Mouse (Mus musculus): ENCODE data around the gene Grb2. TPM values are rescaled to one million over a fixed set of nuclear protein-coding genes. Genes with fewer than 3 reads are reported as not detected.
A peak's percentile ranks its signal among the peaks of the same experiment; 100 is the strongest.

Grb2 gene
- polyA plus RNA-seq, 1 experiment from 2014 or later: 62.8 TPM

DNA sequence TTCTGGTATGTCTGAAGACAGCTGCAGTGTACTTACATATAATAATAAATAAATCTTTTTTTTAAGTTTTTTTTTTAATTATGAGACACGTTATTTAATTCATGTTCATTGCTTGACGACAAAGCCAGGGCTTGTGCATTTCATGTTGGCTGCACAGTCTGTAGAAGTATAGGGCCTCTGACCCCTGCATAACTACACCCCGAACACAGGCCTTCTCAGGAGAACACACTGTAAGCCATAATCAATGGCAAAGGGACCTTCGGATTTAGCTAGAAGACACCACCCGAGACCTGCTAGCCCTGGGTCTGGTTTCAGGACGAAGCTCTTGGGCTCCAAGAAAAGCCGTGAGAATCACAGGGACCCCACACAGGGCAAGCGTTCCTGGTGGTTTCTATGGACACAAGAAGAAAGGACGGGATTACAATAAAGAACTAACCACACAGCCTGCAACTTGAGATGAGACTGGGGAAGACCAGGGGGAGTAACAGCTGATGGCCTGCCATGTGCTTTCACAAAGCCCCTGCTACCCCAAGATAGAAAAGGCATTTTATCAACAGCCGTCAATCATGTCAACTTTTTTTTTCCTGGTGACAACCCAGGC, 29.3 kb upstream of the Grb2 start:
- no peak overlapping the region for H3K4me3 ChIP-seq (ENCODE audit: low read depth, low read length)
- no peak for DNase-seq (ENCODE audit: low spot score)
- H3K27ac ChIP-seq (ENCODE audit: low read length): no peak overlapping the region
- no peak overlapping the region for H3K9ac ChIP-seq (replicated peaks; ENCODE audit: low read depth)
- ATAC-seq: no peak
- WGBS: 73% methylated on average over 10 of the region's 10 CpGs
- no peaks in the 10 kb centered on the region for H3K9me3 ChIP-seq (ENCODE audit: low read length)
- no peaks in the 10 kb centered on the region for H3K4me1 ChIP-seq (ENCODE audit: insufficient read depth, low read depth, low read length)
- no peak overlapping the region for H3K4me2 ChIP-seq (replicated peaks; ENCODE audit: low read depth, low read length)
- TF ChIP-seq EP300 (IDR thresholded peaks at IDR 0.05): no peak
- no peak for TF ChIP-seq CTCF (IDR thresholded peaks at IDR 0.05)
- H3K27me3 ChIP-seq (replicated peaks; ENCODE audit: insufficient read depth, low read length): no peaks in the 10 kb centered on the region
- H3K36me3 ChIP-seq (ENCODE audit: insufficient read depth, low read length): no peaks in the 10 kb centered on the region

DNA sequence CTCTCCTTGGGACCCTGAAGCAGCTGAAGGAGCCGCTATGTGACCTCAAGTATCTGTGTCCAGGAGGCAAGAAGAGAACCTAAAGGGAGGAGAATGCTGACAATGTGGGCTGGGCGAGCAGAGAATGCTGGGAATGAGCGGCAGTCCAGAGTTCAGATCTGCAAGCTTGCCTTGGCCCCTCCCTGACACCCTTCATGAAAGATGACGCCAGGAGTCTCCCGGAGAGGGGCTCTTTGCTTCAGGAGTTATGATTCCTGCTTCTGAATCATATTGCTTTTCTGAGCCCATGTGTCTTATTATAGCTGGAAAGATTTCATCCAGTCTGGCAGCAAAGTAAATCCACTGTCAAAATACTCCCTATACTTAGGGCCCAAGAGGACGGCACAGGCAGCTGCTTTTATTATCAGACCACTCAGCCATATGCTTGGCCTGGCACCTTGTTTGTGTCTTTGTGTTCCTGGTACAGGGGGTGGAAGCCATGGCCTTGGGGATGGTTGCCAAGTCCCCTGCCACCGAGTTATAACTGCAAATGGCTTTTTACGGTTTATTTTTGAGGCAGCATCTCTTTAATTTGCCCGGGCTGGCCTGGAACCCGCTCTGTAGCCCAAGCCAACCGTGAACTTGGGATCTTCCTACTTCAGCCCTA, 25.8 kb upstream of the Grb2 start:
- no peak overlapping the region for H3K27ac ChIP-seq (ENCODE audit: low read length)
- 0 out of 2 replicates have a peak, but pooled peaks have one; percentile 21 for ATAC-seq
- H3K9ac ChIP-seq (replicated peaks; ENCODE audit: low read depth): no peak overlapping the region

DNA sequence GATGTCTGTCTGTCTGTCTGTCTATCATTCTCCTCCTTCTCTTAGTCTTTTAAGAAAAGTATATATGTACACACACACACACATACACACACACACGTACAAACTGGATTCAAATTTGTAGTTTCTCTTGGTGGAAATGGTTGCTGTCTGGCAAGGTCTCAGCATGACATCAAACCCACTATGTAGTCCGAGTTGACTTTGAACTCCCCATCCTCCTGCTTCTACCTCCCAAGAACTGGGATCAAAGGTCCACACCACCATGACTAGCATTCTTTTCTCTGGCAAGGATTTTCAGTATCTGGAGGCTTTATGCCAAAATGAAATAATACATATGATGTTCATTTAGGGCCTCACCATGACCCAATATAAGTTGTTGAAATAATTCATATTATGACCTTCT, 14.8 kb upstream of the Grb2 start:
- Histone ChIP-seq H3K36me3 (ENCODE audit: insufficient read depth, low read length) (no peaks in the 10 kb centered on the region), H3K4me1 (ENCODE audit: insufficient read depth, low read depth, low read length) (peaks cover 3% of the 10 kb centered on the region; the same call in 1 of the 2 replicates), H3K9ac (replicated peaks; ENCODE audit: low read depth) (no peak overlapping the region), H3K4me2 (replicated peaks; ENCODE audit: low read depth, low read length) (no peak overlapping the region), H3K27ac (ENCODE audit: low read length) (peak overlapping the region; percentile 63; the same call in 1 of the 2 replicates), H3K4me3 (ENCODE audit: low read depth, low read length) (no peak overlapping the region), H3K9me3 (ENCODE audit: low read length) (no peaks in the 10 kb centered on the region), H3K27me3 (replicated peaks; ENCODE audit: insufficient read depth, low read length) (no peaks in the 10 kb centered on the region)
- ATAC-seq (no peak), DNase-seq (ENCODE audit: low spot score) (no peak)
- no peak for TF ChIP-seq EP300 (IDR thresholded peaks at IDR 0.05)
- no peak for TF ChIP-seq CTCF (IDR thresholded peaks at IDR 0.05)
- WGBS: 65% methylated on average over 2 of the region's 2 CpGs

More for the DNA sequence above, 25.8 kb upstream of the Grb2 start:
- Histone ChIP-seq H3K27me3 (replicated peaks; ENCODE audit: insufficient read depth, low read length) (no peaks in the 10 kb centered on the region), H3K4me2 (replicated peaks; ENCODE audit: low read depth, low read length) (no peak overlapping the region), H3K9me3 (ENCODE audit: low read length) (no peaks in the 10 kb centered on the region), H3K36me3 (ENCODE audit: insufficient read depth, low read length) (no peaks in the 10 kb centered on the region), H3K4me1 (ENCODE audit: insufficient read depth, low read depth, low read length) (no peaks in the 10 kb centered on the region), H3K4me3 (ENCODE audit: low read depth, low read length) (no peak overlapping the region)
- DNase-seq (ENCODE audit: low spot score): no peak
- 47% methylated on average over 11 of the region's 11 CpGs for WGBS
- TF ChIP-seq CTCF (IDR thresholded peaks at IDR 0.05): no peak
- TF ChIP-seq EP300 (IDR thresholded peaks at IDR 0.05): no peak

DNA sequence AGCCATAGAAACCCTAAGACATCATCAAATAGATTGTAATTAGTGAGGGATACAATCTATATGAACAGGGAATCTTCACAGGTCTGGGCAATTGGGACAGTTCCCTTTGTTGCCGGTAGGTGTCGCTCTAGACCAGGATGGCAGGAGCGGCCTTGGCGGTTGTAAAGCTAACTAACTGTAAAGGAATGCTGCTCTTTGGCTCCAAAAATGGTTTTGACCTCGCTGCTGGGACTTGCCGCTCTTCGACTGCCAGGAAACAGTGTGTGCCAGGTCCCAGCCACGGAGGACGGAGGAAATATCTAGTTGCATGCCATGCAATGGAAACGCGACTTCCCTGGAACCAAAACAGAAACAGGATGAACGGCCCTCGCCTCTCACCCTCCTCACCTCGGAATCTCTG, 14.2 kb upstream of the Grb2 start:
- ATAC-seq (peak; percentile 86), DNase-seq (ENCODE audit: low spot score) (peak; percentile 94)
- Histone ChIP-seq H3K4me2 (replicated peaks; ENCODE audit: low read depth, low read length) (peak overlapping the region; percentile 40), H3K9ac (replicated peaks; ENCODE audit: low read depth) (no peak overlapping the region; the same call in 1 of the 2 replicates), H3K4me3 (ENCODE audit: low read depth, low read length) (no peak overlapping the region), H3K27me3 (replicated peaks; ENCODE audit: insufficient read depth, low read length) (no peaks in the 10 kb centered on the region), H3K27ac (ENCODE audit: low read length) (peak overlapping the region; percentile 63; the same call in 1 of the 2 replicates), H3K36me3 (ENCODE audit: insufficient read depth, low read length) (no peaks in the 10 kb centered on the region), H3K9me3 (ENCODE audit: low read length) (no peaks in the 10 kb centered on the region), H3K4me1 (ENCODE audit: insufficient read depth, low read depth, low read length) (peaks cover 3% of the 10 kb centered on the region; the same call in 1 of the 2 replicates)
- 11% methylated on average over 14 of the region's 14 CpGs for WGBS
- TF ChIP-seq CTCF (IDR thresholded peaks at IDR 0.05) (peak; percentile 100), EP300 (IDR thresholded peaks at IDR 0.05) (peak; percentile 49; the same call in 1 of the 2 replicates)

DNA sequence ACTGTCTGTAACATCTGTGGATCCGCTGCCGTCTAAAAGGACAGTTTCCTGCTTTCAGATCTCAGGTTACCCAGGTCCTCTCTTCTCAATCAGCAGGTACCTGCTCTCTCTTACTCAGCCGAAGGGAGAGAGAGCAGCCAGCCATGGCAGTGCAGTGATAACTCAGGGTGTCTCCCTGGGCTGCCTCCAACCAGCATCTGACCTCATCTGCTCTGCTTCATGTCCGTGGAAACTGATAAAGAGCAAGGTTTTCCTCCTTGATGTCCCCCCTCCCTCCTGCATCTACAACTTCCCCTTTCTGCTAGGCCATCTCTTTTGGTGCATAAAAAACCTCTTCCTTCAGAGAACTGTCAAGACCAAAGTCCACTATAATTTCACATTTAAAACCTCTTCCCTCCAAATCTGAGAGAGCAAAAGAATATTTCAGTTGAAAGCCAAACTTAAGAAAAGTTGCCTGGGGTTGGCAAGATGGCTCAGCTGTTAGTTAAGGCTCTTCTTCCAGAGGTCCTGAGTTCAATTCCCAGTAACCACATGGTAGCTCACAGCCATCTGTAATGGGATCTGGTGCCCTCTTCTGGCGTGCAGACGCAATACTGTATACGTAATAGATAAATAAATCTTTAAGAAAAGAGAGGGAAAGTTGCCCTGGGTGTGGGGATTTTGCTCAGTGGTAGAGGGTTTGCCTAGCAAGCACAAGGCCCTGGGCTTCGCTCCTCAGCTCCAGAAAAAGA, 9.4 kb upstream of the Grb2 start:
- Histone ChIP-seq H3K27ac (ENCODE audit: low read length) (no peak overlapping the region), H3K9ac (replicated peaks; ENCODE audit: low read depth) (no peak overlapping the region), H3K4me2 (replicated peaks; ENCODE audit: low read depth, low read length) (no peak overlapping the region), H3K27me3 (replicated peaks; ENCODE audit: insufficient read depth, low read length) (no peaks in the 10 kb centered on the region), H3K36me3 (ENCODE audit: insufficient read depth, low read length) (no peaks in the 10 kb centered on the region), H3K4me3 (ENCODE audit: low read depth, low read length) (no peak overlapping the region), H3K9me3 (ENCODE audit: low read length) (no peaks in the 10 kb centered on the region), H3K4me1 (ENCODE audit: insufficient read depth, low read depth, low read length) (peaks cover 2% of the 10 kb centered on the region; the same call in 1 of the 2 replicates)
- ATAC-seq (no peak), DNase-seq (ENCODE audit: low spot score) (no peak)
- TF ChIP-seq EP300 (IDR thresholded peaks at IDR 0.05): no peak
- TF ChIP-seq CTCF (IDR thresholded peaks at IDR 0.05): peak; percentile 61
- WGBS: 44% methylated on average over 8 of the region's 8 CpGs

Measured in lung, postnatal 0 days (tissue).